Mouse (Mus musculus) limb, embryonic 14.5 days (tissue): ENCODE measurements around the gene Prkag1. TPM values are rescaled to one million over a fixed set of nuclear protein-coding genes. Genes with fewer than 3 reads are reported as not detected.
A peak's percentile ranks its signal among the peaks of the same experiment; 100 is the strongest.

Experiments
- ATAC-seq: fragments of 200-750 bp; cut with Nextera tagmentation; 2 replicates; pipeline ENCODE4 v1.8.0; 2017; ENCODE audit warnings: low read depth, moderate number of reproducible peaks, moderate TSS enrichment; ENCODE audit not compliant: low FRiP score
- DNase-seq: peaks from one replicate; pipeline ENCODE4 v3.0.0-alpha.2; 2015; ENCODE audit warnings: low spot score
- H3K27ac ChIP-seq: fragments of 300-500 bp; sonication (generic); replicated peaks from 2 replicates; pipeline ENCODE4 v1.5.1; 2014; ENCODE audit warnings: low read depth, mild to moderate bottlenecking, low read length, moderate library complexity, mixed read lengths
- H3K27me3 ChIP-seq: fragments of 300-500 bp; sonication (generic); 2 replicates; pipeline ENCODE4 v1.6.1; 2014; ENCODE audit warnings: low read length, mixed read lengths; ENCODE audit not compliant: control insufficient read depth, insufficient read depth
- H3K36me3 ChIP-seq: fragments of 300-500 bp; sonication (generic); 2 replicates; pipeline ENCODE4 v1.6.1; 2014; ENCODE audit warnings: mild to moderate bottlenecking, low read length, moderate library complexity, mixed read lengths; ENCODE audit not compliant: control insufficient read depth, insufficient read depth
- H3K4me1 ChIP-seq: fragments of 300-500 bp; sonication (generic); 2 replicates; pipeline ENCODE4 v1.6.1; 2014; ENCODE audit warnings: antibody characterized with exemption, low read length, mixed read lengths; ENCODE audit not compliant: control insufficient read depth, insufficient read depth
- H3K4me2 ChIP-seq: fragments of 300-500 bp; sonication (generic); replicated peaks from 2 replicates; pipeline ENCODE4 v1.6.1; 2014; ENCODE audit warnings: low read depth, mild to moderate bottlenecking, low read length, moderate library complexity; ENCODE audit not compliant: severe bottlenecking
- H3K4me3 ChIP-seq: fragments of 300-500 bp; sonication (generic); replicated peaks from 2 replicates; pipeline ENCODE4 v1.5.1; 2014; ENCODE audit warnings: low read length
- H3K9ac ChIP-seq: fragments of 300-500 bp; sonication (generic); 2 replicates; pipeline ENCODE4 v1.6.1; 2014; ENCODE audit warnings: mild to moderate bottlenecking, low read depth, low read length, moderate library complexity; ENCODE audit not compliant: severe bottlenecking
- H3K9me3 ChIP-seq: fragments of 300-500 bp; sonication (generic); 2 replicates; pipeline ENCODE4 v1.6.1; 2016; ENCODE audit warnings: low read length; ENCODE audit not compliant: control insufficient read depth
- POLR2A ChIP-seq: fragments of 200-500 bp; IDR thresholded peaks from 2 replicates; pipeline ENCODE4 v1.8.0; 2012; ENCODE audit warnings: inconsistent platforms, mild to moderate bottlenecking, moderate library complexity, borderline replicate concordance; ENCODE audit not compliant: insufficient read depth, insufficient read length; ENCODE audit errors: extremely low read depth
- WGBS: fragments of 180-500 bp; shearing (Covaris S2); extraction: QIAGEN DNeasy Blood & Tissue Kit; methylation state at CpG from one replicate; pipeline ENCODE4 v1.1.7; 2014; 5-methylcytosine and 5-hydroxymethylcytosine counted together
- polyA plus RNA-seq, 2 experiments: library from polyadenylated mRNA; depleted of rRNA in 1 of 2; stranded (reverse) in 1 of 2; unstranded in 1 of 2; fragments of >200 nt; fragmentation: Nextera tagmentation in 1 of 2; extraction: Ambion mirVana in 1 of 2; gene quantifications; 2 replicates each; pipeline versions ENCODE4 v1.2.1 to v1.2.3; 2012 to 2014

The Prkag1 gene
- polyA plus RNA-seq, 2 experiments = 82.3 to 93.7 TPM

DNA sequence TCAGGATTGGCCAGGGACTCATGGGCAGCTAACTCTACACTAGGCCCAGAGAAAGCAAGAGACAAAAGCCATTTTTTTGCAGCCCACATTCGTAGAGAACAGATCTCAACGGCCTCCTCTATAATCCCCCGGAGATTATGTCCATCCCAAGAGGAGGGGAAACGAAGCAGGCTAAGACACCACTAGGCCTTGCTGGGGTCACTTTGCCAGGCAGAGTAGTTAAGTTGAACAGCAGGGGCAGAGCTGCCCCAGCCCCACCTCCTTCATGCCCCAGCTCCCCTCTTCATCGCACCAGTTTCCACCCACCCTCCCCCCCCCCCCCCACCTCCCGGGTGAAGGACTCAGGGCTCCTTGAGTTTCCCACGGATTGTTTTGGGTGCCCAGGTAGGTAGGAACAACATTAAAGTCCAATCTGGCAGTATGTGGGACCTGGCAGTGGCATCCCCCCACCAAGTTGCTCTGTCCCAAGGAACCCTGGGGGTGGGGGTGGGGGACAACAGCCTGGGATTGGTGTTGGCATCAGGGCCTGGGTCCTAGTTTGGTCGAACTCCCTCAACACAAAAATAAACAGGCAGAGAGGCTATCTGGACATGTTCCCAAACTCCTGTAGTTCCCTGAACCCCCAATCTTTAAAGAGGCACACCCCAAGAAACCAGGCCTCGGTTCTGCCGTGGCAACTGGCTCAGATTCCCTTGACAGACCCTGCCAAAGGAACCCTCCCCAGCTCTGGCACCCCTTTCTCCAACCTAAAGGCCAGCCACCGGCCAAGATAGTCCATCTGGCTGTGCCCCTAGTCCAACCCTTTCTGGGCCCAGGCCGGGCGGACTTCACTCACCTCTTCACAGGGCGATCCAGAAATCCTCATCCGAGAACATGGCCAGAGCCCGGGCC is 39.1 kb upstream of the Prkag1 start:
- Histone ChIP-seq H3K9ac (peak overlapping the region; percentile 95), H3K9me3 (no peaks in the 10 kb centered on the region), H3K4me1 (peaks cover 25% of the 10 kb centered on the region), H3K4me2 (peak overlapping the region; percentile 97), H3K36me3 (peaks cover 13% of the 10 kb centered on the region), H3K4me3 (peak overlapping the region; percentile 64), H3K27ac (peak overlapping the region; percentile 99), H3K27me3 (no peaks in the 10 kb centered on the region)
- DNase-seq (no peak), ATAC-seq (no peak)
- TF ChIP-seq POLR2A = no peak
- WGBS = under 1% methylated on average over 15 of the region's 16 CpGs

DNA sequence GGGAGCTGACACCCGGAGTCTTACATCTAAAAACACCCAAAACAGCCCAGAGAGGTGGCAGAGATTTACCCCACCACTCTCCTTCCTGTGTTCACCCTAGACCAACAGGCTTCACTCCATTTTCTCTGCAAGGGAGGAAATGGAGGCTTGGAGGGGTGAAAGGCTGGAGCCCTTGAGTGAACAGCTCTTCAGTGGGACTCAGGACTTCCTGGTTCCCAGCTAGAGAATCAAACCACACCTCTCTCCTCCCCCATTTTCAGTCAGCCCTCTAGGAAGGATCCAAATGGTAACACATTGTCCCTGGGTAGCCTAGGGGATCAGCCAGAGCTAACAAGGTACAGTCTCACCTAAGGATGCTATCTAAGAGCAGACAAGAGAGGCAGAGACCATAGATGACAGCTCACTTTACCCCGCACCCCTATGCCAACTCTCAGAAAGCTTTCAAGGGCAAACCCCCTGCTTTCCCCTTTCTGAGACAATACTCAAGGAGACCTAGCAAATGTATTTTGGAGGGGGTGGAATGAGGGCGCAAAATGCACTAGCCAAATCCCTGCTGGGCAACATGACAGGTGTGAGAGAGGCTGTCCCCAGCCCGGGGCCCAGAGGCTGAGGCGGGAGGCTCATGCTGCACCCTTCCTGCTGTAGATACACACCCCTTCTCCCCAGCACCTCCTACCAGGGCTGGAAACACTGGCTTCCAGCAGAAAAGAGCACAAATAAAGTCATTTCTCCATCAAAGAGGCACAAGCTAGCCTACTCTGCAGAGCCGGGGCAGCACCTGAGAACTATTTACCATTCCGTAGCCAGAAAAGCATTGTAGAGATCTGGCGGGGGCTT is 38.2 kb upstream of the Prkag1 start:
- no peak for TF ChIP-seq POLR2A
- Histone ChIP-seq H3K4me1 (peaks cover 25% of the 10 kb centered on the region), H3K9me3 (no peaks in the 10 kb centered on the region), H3K9ac (peak overlapping the region; percentile 95), H3K36me3 (peaks cover 22% of the 10 kb centered on the region), H3K27ac (no peak overlapping the region), H3K4me3 (peak overlapping the region; percentile 64), H3K27me3 (no peaks in the 10 kb centered on the region), H3K4me2 (peak overlapping the region; percentile 97)
- DNase-seq (no peak), ATAC-seq (no peak)
- WGBS = 11% methylated on average over 8 of the region's 8 CpGs

DNA sequence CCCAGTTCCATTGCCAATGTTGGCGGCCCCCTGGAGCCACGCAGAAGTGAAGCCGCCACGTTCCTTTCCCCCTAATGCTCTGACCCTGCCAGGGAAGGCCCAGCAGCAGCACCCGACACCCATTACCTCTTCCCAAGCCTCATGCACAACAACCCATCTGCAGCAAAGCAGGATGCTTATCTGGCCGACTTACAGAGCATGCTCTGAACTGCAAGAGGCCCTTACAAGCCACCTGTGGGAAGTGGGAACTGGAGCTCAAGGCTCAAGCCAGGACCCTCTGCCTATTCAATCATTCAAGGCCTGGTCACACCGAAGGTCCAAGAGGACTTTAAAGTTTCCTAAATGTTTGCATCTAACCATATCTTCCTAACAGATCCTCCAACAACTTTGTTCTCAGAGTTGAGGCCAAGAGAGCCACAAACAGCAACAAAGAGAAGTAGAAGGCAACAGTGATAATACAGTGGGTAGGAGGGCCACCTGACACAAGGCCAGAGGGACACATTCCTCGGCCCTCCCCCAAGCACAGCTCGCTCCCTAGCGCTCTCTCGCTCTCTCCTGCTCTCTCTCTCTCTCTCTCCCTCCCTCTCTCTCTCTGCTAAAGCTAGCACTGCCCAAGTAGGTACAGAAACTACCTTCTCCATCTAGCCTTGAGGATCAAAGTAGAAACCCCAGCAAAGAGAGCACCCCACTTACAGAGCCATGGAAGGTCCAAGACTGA is 37.2 kb upstream of the Prkag1 start:
- TF ChIP-seq POLR2A = no peak
- 32% methylated on average over 11 of the region's 11 CpGs for WGBS
- DNase-seq = no peak
- Histone ChIP-seq H3K4me1 (peaks cover 25% of the 10 kb centered on the region), H3K4me2 (peak overlapping the region; percentile 97), H3K36me3 (peaks cover 32% of the 10 kb centered on the region), H3K9ac (peak overlapping the region; percentile 95), H3K9me3 (no peaks in the 10 kb centered on the region), H3K27me3 (no peaks in the 10 kb centered on the region), H3K27ac (0 out of 2 replicates have a peak overlapping the region, but pooled peaks have one; percentile 1), H3K4me3 (peak overlapping the region; percentile 64)
- ATAC-seq = no peak

GRCm38 (mm10) chr15:98867321-98867720 is 36.0 kb upstream of the Prkag1 start:
- Histone ChIP-seq H3K4me2 (peak overlapping the region; percentile 97), H3K4me1 (peaks cover 25% of the 10 kb centered on the region), H3K9ac (peak overlapping the region; percentile 95; the same call in 1 of the 2 replicates), H3K9me3 (no peaks in the 10 kb centered on the region), H3K27ac (no peak overlapping the region), H3K27me3 (no peaks in the 10 kb centered on the region), H3K4me3 (0 out of 2 replicates have a peak overlapping the region, but pooled peaks have one; percentile 64), H3K36me3 (peaks cover 44% of the 10 kb centered on the region)
- no peak for ATAC-seq
- no peak for TF ChIP-seq POLR2A
- DNase-seq = peak; percentile 44
- 56% methylated on average over 6 of the region's 6 CpGs for WGBS
